Mouse (Mus musculus) granulocyte monocyte progenitor cell, adult 5-6 weeks (primary cell): ENCODE data around the gene Fam122a. TPM values are rescaled to one million over a fixed set of nuclear protein-coding genes. Genes with fewer than 3 reads are reported as not detected.

Source experiments
- ATAC-seq: replicated peaks from 2 replicates; pipeline ENCODE4 v1.8.0; 2016; ENCODE audit warnings: mild to moderate bottlenecking, moderate TSS enrichment, inconsistent platforms; ENCODE audit not compliant: poor library complexity, severe bottlenecking
- total RNA-seq, 2 experiments: library from RNA; stranded (forward) in 1 of 2; stranded (reverse) in 1 of 2; fragments of 200-712, 200-1000 nt in 1 of 2; fragments of >200 nt in 1 of 2; fragmentation: Nextera tagmentation in 1 of 2; gene quantifications; 2 replicates each; pipeline ENCODE4 v1.2.3; 2014 to 2017

The Fam122a gene
- total RNA-seq, 2 experiments from 2014 or later: 8.8 to 31.1 TPM

GRCm38 (mm10) chr19:24434291-24434690 lies 42.9 kb downstream of the Fam122a start:
- no peak for ATAC-seq

- peak; percentile 88 for ATAC-seq
Measured at GRCm38 (mm10) chr19:24432447-24432846, 44.7 kb downstream of the Fam122a start.

- peak; percentile 51 for ATAC-seq
Measured at GRCm38 (mm10) chr19:24431381-24431780, 45.8 kb downstream of the Fam122a start.

GRCm38 (mm10) chr19:24428011-24428410 lies 49.1 kb downstream of the Fam122a start:
- ATAC-seq: no peak

- no peak for ATAC-seq
Measured at GRCm38 (mm10) chr19:24427258-24427657, 49.9 kb downstream of the Fam122a start.

GRCm38 (mm10) chr19:24426759-24427181 lies 50.4 kb downstream of the Fam122a start:
- no peak for ATAC-seq

Other genes starting within 250 kb of the Fam122a start
- gene Fxn, start 196.8 kb downstream of the Fam122a start, total RNA-seq (2014; fragmentation: Nextera tagmentation): 44.6 and 48.1 TPM in 2 replicates
- gene Fxn, start 196.8 kb downstream of the Fam122a start, total RNA-seq (2017): 11.1 and 14.0 TPM in 2 replicates
- gene Pip5k1b, start 78.5 kb upstream of the Fam122a start, total RNA-seq (2014; fragmentation: Nextera tagmentation): 14.2 and 19.9 TPM in 2 replicates
- gene Pip5k1b, start 78.5 kb upstream of the Fam122a start, total RNA-seq (2017): 7.5 and 9.7 TPM in 2 replicates
- not detected in 2 replicates for gene Tmem252, start 196.7 kb upstream of the Fam122a start, total RNA-seq (2014; fragmentation: Nextera tagmentation)
- gene Tmem252, start 196.7 kb upstream of the Fam122a start, total RNA-seq (2017): not detected in 2 replicates